Mouse (Mus musculus) CH12.LX (cell line): ENCODE measurements around the gene Slc4a4. TPM values are rescaled to one million over a fixed set of nuclear protein-coding genes. Genes with fewer than 3 reads are reported as not detected.

ENCODE experiments used
- DNase-seq: peaks from one replicate; pipeline ENCODE4 v3.0.0-alpha.2; 2013; ENCODE audit errors: extremely low read depth
- H3K27ac ChIP-seq: 2 replicates; pipeline ENCODE4 v1.5.1; 2012; ENCODE audit warnings: low read depth, mild to moderate bottlenecking, control low read depth, moderate library complexity; ENCODE audit not compliant: insufficient read depth
- H3K27me3 ChIP-seq: replicated peaks from 2 replicates; pipeline ENCODE3; 2012; ENCODE audit warnings: inconsistent platforms
- H3K36me3 ChIP-seq, 2 experiments: replicated peaks in 1 of 2; 2 replicates each; pipeline versions ENCODE3 to v1.6.1; 2012; ENCODE audit warnings: inconsistent platforms in 1 of 2, low read length in 1 of 2, mild to moderate bottlenecking in 1 of 2, mixed read lengths in 1 of 2, moderate library complexity in 1 of 2; ENCODE audit not compliant: control insufficient read depth in 1 of 2, insufficient read depth in 1 of 2
- H3K4me1 ChIP-seq, 2 experiments: 2 replicates each; pipeline ENCODE4 v1.6.1; 2012; ENCODE audit warnings: inconsistent platforms in 1 of 2, moderate library complexity in 1 of 2; ENCODE audit not compliant: insufficient read depth in 2 of 2, control insufficient read depth in 1 of 2
- H3K4me2 ChIP-seq: 2 replicates; pipeline ENCODE4 v1.6.1; 2012; ENCODE audit warnings: low read depth, mild to moderate bottlenecking, control low read depth; ENCODE audit not compliant: poor library complexity, insufficient read depth, severe bottlenecking
- H3K4me3 ChIP-seq, 3 experiments: fragments of 150-350 bp in 1 of 3; sonication (generic) in 1 of 3; replicated peaks in 1 of 3; 2 replicates each; pipeline versions ENCODE3 to v1.5.1; 2011 to 2012; ENCODE audit warnings: low read depth in 2 of 3, low read length in 2 of 3, mild to moderate bottlenecking in 2 of 3, moderate library complexity in 2 of 3, control low read depth in 1 of 3, improper control_type of control experiment in 1 of 3, inconsistent platforms in 1 of 3, mixed read lengths in 1 of 3; ENCODE audit not compliant: poor library complexity in 1 of 3
- H3K79me2 ChIP-seq: replicated peaks from 2 replicates; pipeline ENCODE4 v1.6.1; 2012; ENCODE audit warnings: mild to moderate bottlenecking, moderate library complexity; ENCODE audit not compliant: control insufficient read depth, poor library complexity, insufficient read depth, severe bottlenecking; ENCODE audit errors: extremely low read depth
- H3K9ac ChIP-seq: 2 replicates; pipeline ENCODE4 v1.6.1; 2012; ENCODE audit warnings: low read depth, mild to moderate bottlenecking, control low read depth, moderate library complexity; ENCODE audit not compliant: insufficient read depth
- H3K9me3 ChIP-seq: replicated peaks from 2 replicates; pipeline ENCODE3; 2012; ENCODE audit warnings: low read length, inconsistent platforms, mixed read lengths
- BHLHE40 ChIP-seq: IDR thresholded peaks from 2 replicates; pipeline ENCODE4 v1.6.1; 2011; ENCODE audit warnings: mild to moderate bottlenecking, low read depth, low read length, improper control_type of control experiment
- CTCF ChIP-seq, 2 experiments: IDR thresholded peaks in 1 of 2; conservative IDR thresholded peaks in 1 of 2; 2 replicates each; pipeline ENCODE4 v1.5.1; 2011 to 2012; ENCODE audit warnings: low read depth in 2 of 2, low read length in 2 of 2, improper control_type of control experiment in 1 of 2, inconsistent platforms in 1 of 2, mild to moderate bottlenecking in 1 of 2, moderate library complexity in 1 of 2
- E2F4 ChIP-seq: IDR thresholded peaks from 2 replicates; pipeline ENCODE4 v1.6.1; 2011; ENCODE audit warnings: low read depth, low read length, improper control_type of control experiment; ENCODE audit not compliant: insufficient replicate concordance
- ELF1 ChIP-seq: IDR thresholded peaks from 2 replicates; pipeline ENCODE4 v1.6.1; 2014; ENCODE audit warnings: low read depth, mild to moderate bottlenecking, inconsistent platforms, low read length, improper control_type of control experiment
- EP300 ChIP-seq: IDR thresholded peaks from 2 replicates; pipeline ENCODE4 v1.6.1; 2011; ENCODE audit warnings: low read length, improper control_type of control experiment
- ETS1 ChIP-seq: conservative IDR thresholded peaks from 2 replicates; pipeline ENCODE4 v1.6.1; 2012; ENCODE audit warnings: low read depth, mild to moderate bottlenecking, inconsistent platforms, low read length, improper control_type of control experiment, moderate library complexity
- GABPA ChIP-seq: IDR thresholded peaks from 2 replicates; pipeline ENCODE4 v1.6.1; 2012; ENCODE audit warnings: low read depth, low read length, improper control_type of control experiment, inconsistent platforms; ENCODE audit not compliant: insufficient replicate concordance
- IRF4 ChIP-seq: IDR thresholded peaks from 2 replicates; pipeline ENCODE4 v1.6.1; 2014; ENCODE audit warnings: low read depth, mild to moderate bottlenecking, inconsistent platforms, low read length, improper control_type of control experiment
- JUND ChIP-seq: conservative IDR thresholded peaks from 2 replicates; pipeline ENCODE4 v1.6.1; 2011; ENCODE audit warnings: low read depth, low read length, improper control_type of control experiment
- KAT2A ChIP-seq: IDR thresholded peaks from 2 replicates; pipeline ENCODE4 v1.6.1; 2012; ENCODE audit warnings: low read length, improper control_type of control experiment, inconsistent platforms; ENCODE audit not compliant: insufficient replicate concordance
- MAFK ChIP-seq: IDR thresholded peaks from 2 replicates; pipeline ENCODE4 v1.6.1; 2011; ENCODE audit warnings: low read length, improper control_type of control experiment; ENCODE audit not compliant: insufficient replicate concordance
- MAX ChIP-seq: IDR thresholded peaks from 2 replicates; pipeline ENCODE4 v1.6.1; 2011; ENCODE audit warnings: low read length, improper control_type of control experiment
- MEF2A ChIP-seq: IDR thresholded peaks from 2 replicates; pipeline ENCODE4 v1.6.1; 2014; ENCODE audit warnings: low read depth, mild to moderate bottlenecking, inconsistent platforms, low read length, improper control_type of control experiment, borderline replicate concordance
- MXI1 ChIP-seq: IDR thresholded peaks from 2 replicates; pipeline ENCODE4 v1.6.1; 2011; ENCODE audit warnings: mild to moderate bottlenecking, low read depth, low read length, improper control_type of control experiment
- MYC ChIP-seq: IDR thresholded peaks from 2 replicates; pipeline ENCODE4 v1.6.1; 2011; ENCODE audit warnings: low read depth, mild to moderate bottlenecking, improper control_type of control experiment, low read length
- NELFE ChIP-seq: IDR thresholded peaks from 2 replicates; pipeline ENCODE4 v1.6.1; 2011; ENCODE audit warnings: low read depth, low read length, improper control_type of control experiment
- NRF1 ChIP-seq: IDR thresholded peaks from 2 replicates; pipeline ENCODE4 v1.6.1; 2014; ENCODE audit warnings: low read depth, mild to moderate bottlenecking, inconsistent platforms, low read length, improper control_type of control experiment, moderate library complexity
- PAX5 ChIP-seq: IDR thresholded peaks from 2 replicates; pipeline ENCODE4 v1.6.1; 2012; ENCODE audit warnings: low read length, inconsistent platforms, mixed read lengths
- POLR2A ChIP-seq: IDR thresholded peaks from 2 replicates; pipeline ENCODE4 v1.6.1; 2011; ENCODE audit warnings: low read depth, mild to moderate bottlenecking, improper control_type of control experiment, low read length
- POLR2AphosphoS2 ChIP-seq: IDR thresholded peaks from 2 replicates; pipeline ENCODE4 v1.6.1; 2011; ENCODE audit warnings: low read depth, low read length, improper control_type of control experiment
- RAD21 ChIP-seq: IDR thresholded peaks from 2 replicates; pipeline ENCODE4 v1.6.1; 2011; ENCODE audit warnings: low read depth, mild to moderate bottlenecking, low read length, improper control_type of control experiment, moderate library complexity
- RCOR1 ChIP-seq: conservative IDR thresholded peaks from 2 replicates; pipeline ENCODE4 v1.6.1; 2012; ENCODE audit warnings: low read depth, mild to moderate bottlenecking, inconsistent platforms, low read length, improper control_type of control experiment
- SIN3A ChIP-seq: IDR thresholded peaks from 2 replicates; pipeline ENCODE4 v1.6.1; 2012; ENCODE audit warnings: low read length, improper control_type of control experiment, inconsistent platforms
- SMC3 ChIP-seq: IDR thresholded peaks from 2 replicates; pipeline ENCODE4 v1.6.1; 2011; ENCODE audit warnings: low read depth, low read length, improper control_type of control experiment
- TBP ChIP-seq: conservative IDR thresholded peaks from 2 replicates; pipeline ENCODE4 v1.6.1; 2011; ENCODE audit warnings: low read depth, low read length, improper control_type of control experiment
- TCF12 ChIP-seq: IDR thresholded peaks from 2 replicates; pipeline ENCODE4 v1.6.1; 2014; ENCODE audit warnings: low read depth, mild to moderate bottlenecking, inconsistent platforms, low read length, improper control_type of control experiment
- USF1 ChIP-seq: IDR thresholded peaks from 2 replicates; pipeline ENCODE4 v1.6.1; 2014; ENCODE audit warnings: low read depth, mild to moderate bottlenecking, inconsistent platforms, low read length, improper control_type of control experiment
- USF2 ChIP-seq: conservative IDR thresholded peaks from 2 replicates; pipeline ENCODE4 v1.6.1; 2011; ENCODE audit warnings: low read depth, low read length, improper control_type of control experiment
- ZNF384 ChIP-seq: IDR thresholded peaks from 2 replicates; pipeline ENCODE4 v1.6.1; 2012; ENCODE audit warnings: low read depth, low read length, improper control_type of control experiment, inconsistent platforms
- dilution Hi-C: fragments of 300-500 bp; cut with MboI; formaldehyde crosslinking; loops from 2 replicates; pipeline ENCODE4 v1.14.3; 2020; ENCODE audit warnings: low sequenced_read_pairs; ENCODE audit not compliant: extremely low pct_unique_long_range_greater_than_20kb, extremely low pct_ligation_motif_present
- in situ Hi-C: fragments of 300-500 bp; cut with MboI; formaldehyde crosslinking; loops from 3 replicates; pipeline ENCODE4 v1.14.3; 2019; ENCODE audit warnings: low sequenced_read_pairs, low pct_ligation_motif_present, low pct_unique_long_range_greater_than_20kb, mixed read lengths
- polyA plus RNA-seq: library from polyadenylated mRNA; unstranded; fragments of >175 nt; gene quantifications from 2 replicates; pipeline ENCODE4 v1.2.1, GENCODE M21; 2012; ENCODE audit warnings: low read depth; ENCODE audit not compliant: insufficient read length
- total RNA-seq, 2 experiments: library from RNA; depleted of rRNA; stranded (reverse); fragments of 300-350 nt in 1 of 2; fragments of >200 nt in 1 of 2; gene quantifications; 2 replicates each; pipeline ENCODE4 v1.2.3; 2012 to 2014

Slc4a4 gene
- total and polyA plus RNA-seq, 3 experiments: not detected

- Histone ChIP-seq H3K4me2 (no peak overlapping the region), H3K27me3 (no peaks in the 10 kb centered on the region), H3K9ac (no peak overlapping the region), H3K27ac (no peak overlapping the region), H3K79me2 (no peaks in the 10 kb centered on the region), H3K36me3 (no peaks in the 10 kb centered on the region), H3K9me3 (no peaks in the 10 kb centered on the region), H3K4me1 (peaks cover 0 to 3% of the 10 kb centered on the region in 2 experiments; a peak in 1 of 4 replicates), H3K4me3 (no peak overlapping the region)
- TF ChIP-seq E2F4: no peak
- TF ChIP-seq POLR2AphosphoS2: no peak
- no peak for TF ChIP-seq BHLHE40
- TF ChIP-seq IRF4: no peak
- no peak for TF ChIP-seq SIN3A
- TF ChIP-seq ELF1: no peak
- no peak for TF ChIP-seq TBP
- TF ChIP-seq CTCF (conservative IDR thresholded peaks at IDR 0.05 in 1 of 2, IDR thresholded peaks at IDR 0.05 in 1 of 2; ENCODE audit: low read depth in 2 of 2, low read length in 2 of 2): no peak
- no peak for TF ChIP-seq RAD21
- TF ChIP-seq NRF1: no peak
- TF ChIP-seq JUND: no peak
- no peak for TF ChIP-seq KAT2A
- no peak for TF ChIP-seq USF2
- TF ChIP-seq MEF2A: no peak
- no peak for TF ChIP-seq MYC
- TF ChIP-seq RCOR1: no peak
- TF ChIP-seq GABPA: no peak
- TF ChIP-seq MAX: no peak
- no peak for TF ChIP-seq EP300
- dilution Hi-C loops (no loop called here), in situ Hi-C loops (no loop called here)
- DNase-seq: no peak
Measured at GRCm38 (mm10) chr5:89149436-89150040, 262.9 kb downstream of the Slc4a4 start.

GRCm38 (mm10) chr5:89151076-89151475 is 264.5 kb downstream of the Slc4a4 start:
- Histone ChIP-seq H3K27ac (no peak overlapping the region), H3K27me3 (no peaks in the 10 kb centered on the region), H3K4me2 (no peak overlapping the region), H3K4me3 (no peak overlapping the region), H3K9me3 (no peaks in the 10 kb centered on the region), H3K79me2 (no peaks in the 10 kb centered on the region), H3K36me3 (no peaks in the 10 kb centered on the region), H3K4me1 (peaks cover 0 to 3% of the 10 kb centered on the region in 2 experiments; a peak in 1 of 4 replicates), H3K9ac (no peak overlapping the region)
- no peak for DNase-seq
- no peak for TF ChIP-seq MAX
- TF ChIP-seq GABPA: no peak
- no peak for TF ChIP-seq RCOR1
- no peak for TF ChIP-seq MAFK
- no peak for TF ChIP-seq MXI1
- no peak for TF ChIP-seq POLR2A
- TF ChIP-seq USF1: no peak
- TF ChIP-seq SMC3: no peak
- no peak for TF ChIP-seq PAX5
- no peak for TF ChIP-seq ZNF384
- TF ChIP-seq NELFE: no peak
- TF ChIP-seq TCF12: no peak
- no peak for TF ChIP-seq POLR2AphosphoS2
- TF ChIP-seq KAT2A: no peak
- no peak for TF ChIP-seq EP300
- TF ChIP-seq ETS1: no peak
- dilution Hi-C loops: no loop called here
- in situ Hi-C loops: no loop called here
